Mouse (Mus musculus): ENCODE data around the gene 3110040N11Rik. TPM values are rescaled to one million over a fixed set of nuclear protein-coding genes. Genes with fewer than 3 reads are reported as not detected.

3110040N11Rik gene
- polyA plus RNA-seq, 1 experiment from 2014 or later, result 36.8 TPM

DNA sequence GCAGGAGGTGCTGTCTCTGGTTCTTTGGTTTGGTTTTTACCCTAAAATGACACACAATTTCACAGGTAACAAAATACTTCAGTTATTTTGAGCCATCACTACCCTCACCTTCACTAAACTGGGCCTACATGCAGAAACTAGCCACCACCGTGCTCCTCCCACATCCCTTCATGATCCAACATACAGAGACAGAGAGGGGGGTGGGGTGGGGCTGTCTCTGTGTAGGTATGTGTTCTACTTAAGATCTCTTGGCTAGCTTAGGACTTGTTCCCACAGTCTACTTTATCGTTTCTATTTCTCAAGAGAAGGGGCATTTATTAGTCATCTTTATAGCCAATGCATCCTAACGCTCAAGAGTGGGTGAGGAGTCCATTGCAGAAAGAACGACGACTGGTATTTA, 742 bp downstream of the 3110040N11Rik start:
- ATAC-seq (ENCODE audit: insufficient number of reproducible peaks, low FRiP score), result peak; percentile 59; the same call in 1 of the 2 replicates
- H3K27ac ChIP-seq (ENCODE audit: poor library complexity, severe bottlenecking), result peak overlapping the region; percentile 97
- H3K36me3 ChIP-seq, result peaks cover 39% of the 10 kb centered on the region
- H3K27me3 ChIP-seq (replicated peaks), result no peaks in the 10 kb centered on the region
- H3K4me3 ChIP-seq, result peak overlapping the region; percentile 67
- peaks cover 12% of the 10 kb centered on the region for H3K4me1 ChIP-seq (replicated peaks)
- peak overlapping the region; percentile 77 for H3K4me2 ChIP-seq
- peak overlapping the region; percentile 80 for H3K9ac ChIP-seq
- 6% methylated on average over 5 of the region's 5 CpGs for WGBS
- H3K9me3 ChIP-seq (replicated peaks), result no peaks in the 10 kb centered on the region

DNA sequence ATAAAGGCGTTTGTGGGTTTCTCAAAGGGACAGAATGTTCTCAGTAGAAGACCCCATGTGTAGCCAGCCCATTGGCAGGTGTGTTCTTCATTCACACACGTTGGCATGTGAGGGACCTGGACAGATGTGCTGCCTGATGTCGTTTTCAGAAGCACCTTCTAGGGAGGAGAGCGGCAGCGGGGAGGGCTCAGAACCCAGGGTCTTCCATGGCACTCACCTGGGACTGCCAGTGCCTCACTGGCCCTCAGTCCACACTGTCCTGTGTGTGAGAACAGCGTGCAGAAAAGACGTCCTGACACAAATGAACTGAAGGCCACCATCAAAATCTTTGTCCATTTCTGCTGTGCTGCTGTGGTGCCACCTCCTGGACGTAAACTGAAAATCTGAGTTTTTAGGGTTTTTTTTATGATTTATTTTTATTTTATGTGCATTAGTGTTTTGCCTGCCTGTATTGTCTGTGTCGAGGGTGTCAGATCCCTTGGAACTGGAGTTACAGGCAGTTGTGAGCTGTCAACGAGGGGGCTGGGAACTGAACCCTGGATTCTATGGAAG, 11.5 kb downstream of the 3110040N11Rik start:
- Histone ChIP-seq H3K4me3 (no peak overlapping the region), H3K9me3 (replicated peaks) (peaks cover 10% of the 10 kb centered on the region), H3K9ac (no peak overlapping the region), H3K27me3 (replicated peaks) (no peaks in the 10 kb centered on the region), H3K4me1 (replicated peaks) (0 out of 2 replicates have a peak, but pooled peaks cover 5% of the 10 kb centered on the region), H3K36me3 (peaks cover 41% of the 10 kb centered on the region), H3K4me2 (no peak overlapping the region), H3K27ac (ENCODE audit: poor library complexity, severe bottlenecking) (no peak overlapping the region)
- 72% methylated on average over 10 of the region's 10 CpGs for WGBS
- ATAC-seq (ENCODE audit: insufficient number of reproducible peaks, low FRiP score), result no peak

- Histone ChIP-seq H3K27me3 (replicated peaks) (no peaks in the 10 kb centered on the region), H3K4me2 (no peak overlapping the region), H3K9me3 (replicated peaks) (peaks cover under 1% of the 10 kb centered on the region), H3K4me1 (replicated peaks) (0 out of 2 replicates have a peak, but pooled peaks cover 9% of the 10 kb centered on the region), H3K36me3 (peaks cover 22% of the 10 kb centered on the region), H3K27ac (ENCODE audit: poor library complexity, severe bottlenecking) (no peak overlapping the region), H3K4me3 (no peak overlapping the region), H3K9ac (no peak overlapping the region)
- 77% methylated on average over 5 of the region's 5 CpGs for WGBS
- ATAC-seq (ENCODE audit: insufficient number of reproducible peaks, low FRiP score), result no peak
These were observed 14.0 kb downstream of the 3110040N11Rik start for GRCm38 (mm10) chr7:81775325-81775724.

DNA sequence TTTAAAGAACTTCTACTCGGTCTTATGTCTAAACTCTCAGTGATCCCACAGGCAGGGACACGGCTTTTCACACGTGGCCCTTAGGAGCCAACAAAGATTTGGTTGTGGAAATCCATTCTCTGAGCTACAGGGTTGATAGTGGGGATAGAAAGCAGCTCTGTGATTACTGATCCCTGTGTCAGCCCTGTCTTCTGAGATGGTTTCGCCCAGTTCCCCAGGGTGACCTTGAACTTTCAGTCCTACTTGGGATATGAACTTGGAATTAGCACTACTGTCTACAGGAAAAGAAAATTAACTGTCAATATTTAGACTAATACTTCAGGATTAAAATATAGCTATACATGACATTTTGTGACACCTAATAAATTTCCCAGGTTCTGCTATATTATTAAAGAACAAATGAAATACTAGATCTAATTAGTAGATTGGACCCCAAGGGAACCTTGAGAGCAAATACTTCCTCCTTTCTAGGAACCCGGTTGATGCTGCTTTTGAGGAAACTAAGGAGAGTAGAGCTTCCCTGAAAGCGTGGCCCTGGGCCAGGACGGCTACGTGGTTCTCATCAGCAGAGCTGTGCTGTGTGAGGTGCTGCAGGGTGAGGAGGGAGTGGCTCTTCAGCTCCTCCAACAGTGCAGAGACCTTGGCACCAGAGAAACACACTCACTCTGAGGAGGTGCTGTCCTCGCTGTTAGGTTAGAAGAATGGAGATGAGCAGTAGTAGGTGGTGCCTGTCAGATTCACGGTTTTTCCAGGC, 16.3 kb downstream of the 3110040N11Rik start:
- Histone ChIP-seq H3K4me3 (no peak overlapping the region), H3K9me3 (replicated peaks) (no peaks in the 10 kb centered on the region), H3K9ac (no peak overlapping the region), H3K27me3 (replicated peaks) (no peaks in the 10 kb centered on the region), H3K4me2 (no peak overlapping the region), H3K27ac (ENCODE audit: poor library complexity, severe bottlenecking) (no peak overlapping the region), H3K4me1 (replicated peaks) (0 out of 2 replicates have a peak, but pooled peaks cover 9% of the 10 kb centered on the region), H3K36me3 (peaks cover 4% of the 10 kb centered on the region; the same call in 1 of the 2 replicates)
- 67% methylated on average over 10 of the region's 10 CpGs for WGBS
- no peak for ATAC-seq (ENCODE audit: insufficient number of reproducible peaks, low FRiP score)

DNA sequence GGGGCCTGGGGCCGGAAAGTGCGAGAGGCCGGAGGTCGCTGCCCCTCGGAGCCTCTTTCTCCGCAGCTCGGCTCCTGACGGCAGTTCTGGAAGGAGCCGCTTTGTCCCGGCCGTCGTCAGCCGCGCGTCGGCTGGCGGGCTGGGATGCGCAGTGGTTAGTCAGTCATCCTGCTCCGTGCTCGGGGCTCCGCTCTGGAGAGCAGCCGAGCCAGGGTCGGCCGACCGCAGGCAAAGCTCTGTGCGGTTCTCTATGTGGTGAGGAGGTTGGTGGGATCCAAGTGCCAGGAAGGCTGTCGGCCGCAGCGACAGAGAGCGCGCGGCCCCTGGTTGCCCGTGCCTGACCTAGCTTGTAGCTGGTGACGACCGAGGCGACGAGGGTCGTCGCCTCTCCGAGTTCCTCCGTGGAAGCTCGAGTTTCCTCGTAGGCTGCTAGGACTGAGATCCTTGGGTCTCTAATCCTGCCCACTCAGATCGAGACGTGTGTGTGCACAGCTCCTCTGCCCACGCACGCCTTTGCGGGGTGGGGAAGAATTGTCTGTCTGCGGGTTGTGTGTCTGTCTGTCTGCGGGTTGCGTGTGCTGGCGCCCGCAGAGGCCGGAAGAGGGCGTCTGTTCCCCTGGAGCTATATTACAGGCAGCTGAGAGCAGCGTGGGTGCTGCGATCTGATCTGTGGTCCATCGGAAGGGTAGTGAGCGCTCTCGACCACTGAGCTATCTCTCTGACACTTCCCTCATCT, 26.0 kb downstream of the 3110040N11Rik start:
- Histone ChIP-seq H3K4me2 (peak overlapping the region; percentile 98), H3K27ac (ENCODE audit: poor library complexity, severe bottlenecking) (peak overlapping the region; percentile 85), H3K27me3 (replicated peaks) (no peaks in the 10 kb centered on the region), H3K4me3 (peak overlapping the region; percentile 93), H3K36me3 (no peaks in the 10 kb centered on the region), H3K9ac (peak overlapping the region; percentile 90), H3K4me1 (replicated peaks) (peaks cover 9% of the 10 kb centered on the region), H3K9me3 (replicated peaks) (no peaks in the 10 kb centered on the region)
- WGBS, result 2% methylated on average over 60 of the region's 60 CpGs
- ATAC-seq (ENCODE audit: insufficient number of reproducible peaks, low FRiP score), result peak; percentile 70

GRCm38 (mm10) chr7:81762180-81763109, 26.8 kb downstream of the 3110040N11Rik start, which contains the start of gene Ramac:
TSS of gene Ramac (plus strand) at chr7:81762925.
- Histone ChIP-seq H3K4me3 (peak within 1 kb of the TSS; percentile 93), H3K4me2 (peak within 1 kb of the TSS; percentile 98), H3K27me3 (replicated peaks) (no peaks in the 10 kb centered on the region), H3K27ac (ENCODE audit: poor library complexity, severe bottlenecking) (peak within 1 kb of the TSS; percentile 85), H3K9me3 (replicated peaks) (no peaks in the 10 kb centered on the region), H3K9ac (peak within 1 kb of the TSS; percentile 90), H3K36me3 (no peaks in the 10 kb centered on the region), H3K4me1 (replicated peaks) (peaks cover 9% of the 10 kb centered on the region)
- peak; percentile 96 for ATAC-seq (ENCODE audit: insufficient number of reproducible peaks, low FRiP score)
- WGBS, result under 1% methylated on average over 56 of the region's 56 CpGs

DNA sequence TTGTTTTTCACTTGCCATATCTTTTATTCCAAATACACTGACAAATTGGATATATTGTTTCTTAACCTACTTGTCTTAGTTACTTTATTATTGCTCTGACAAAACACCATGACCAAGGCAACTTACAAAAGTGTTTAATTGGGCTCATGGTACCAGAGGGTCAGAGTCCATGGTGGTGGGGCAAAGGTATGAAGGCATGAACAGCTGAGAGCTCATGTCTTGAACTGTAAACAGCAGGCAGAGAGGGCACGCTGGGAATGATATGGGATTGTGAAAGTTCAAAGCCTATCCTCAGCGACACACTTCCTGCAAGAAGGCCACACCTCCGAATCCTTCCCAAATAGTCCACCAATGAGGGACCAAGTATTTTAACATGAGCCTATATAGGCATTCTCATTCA, 41.3 kb downstream of the 3110040N11Rik start:
- Histone ChIP-seq H3K4me3 (no peak overlapping the region), H3K9me3 (replicated peaks) (0 out of 2 replicates have a peak, but pooled peaks cover 2% of the 10 kb centered on the region), H3K36me3 (no peaks in the 10 kb centered on the region), H3K4me2 (no peak overlapping the region), H3K4me1 (replicated peaks) (0 out of 2 replicates have a peak, but pooled peaks cover 2% of the 10 kb centered on the region), H3K27ac (ENCODE audit: poor library complexity, severe bottlenecking) (no peak overlapping the region), H3K9ac (no peak overlapping the region), H3K27me3 (replicated peaks) (no peaks in the 10 kb centered on the region)
- ATAC-seq (ENCODE audit: insufficient number of reproducible peaks, low FRiP score), result no peak
- 86% methylated on average over 3 of the region's 3 CpGs for WGBS

- WGBS, result 56% methylated on average over 4 of the region's 4 CpGs
- ATAC-seq (ENCODE audit: insufficient number of reproducible peaks, low FRiP score), result no peak
- no peaks in the 10 kb centered on the region for H3K27me3 ChIP-seq (replicated peaks)
These were observed 45.1 kb downstream of the 3110040N11Rik start for GRCm38 (mm10) chr7:81744145-81744544.

GRCm38 (mm10) chr7:81740010-81740409, 49.3 kb downstream of the 3110040N11Rik start:
- Histone ChIP-seq H3K36me3 (no peaks in the 10 kb centered on the region), H3K4me2 (no peak overlapping the region), H3K4me1 (replicated peaks) (0 out of 2 replicates have a peak, but pooled peaks cover 5% of the 10 kb centered on the region), H3K27ac (ENCODE audit: poor library complexity, severe bottlenecking) (no peak overlapping the region), H3K9ac (no peak overlapping the region), H3K9me3 (replicated peaks) (0 out of 2 replicates have a peak, but pooled peaks cover 2% of the 10 kb centered on the region), H3K4me3 (no peak overlapping the region), H3K27me3 (replicated peaks) (no peaks in the 10 kb centered on the region)
- ATAC-seq (ENCODE audit: insufficient number of reproducible peaks, low FRiP score), result no peak
- 83% methylated on average over 7 of the region's 7 CpGs for WGBS

More at GRCm38 (mm10) chr7:81744145-81744544, 45.1 kb downstream of the 3110040N11Rik start:
- 0 out of 2 replicates have a peak, but pooled peaks cover 5% of the 10 kb centered on the region for H3K4me1 ChIP-seq (replicated peaks)
- H3K4me2 ChIP-seq, result no peak overlapping the region
- H3K36me3 ChIP-seq, result no peaks in the 10 kb centered on the region
- no peak overlapping the region for H3K4me3 ChIP-seq
- 0 out of 2 replicates have a peak, but pooled peaks cover 5% of the 10 kb centered on the region for H3K9me3 ChIP-seq (replicated peaks)
- H3K9ac ChIP-seq, result no peak overlapping the region
- no peak overlapping the region; the same call in 1 of the 2 replicates for H3K27ac ChIP-seq (ENCODE audit: poor library complexity, severe bottlenecking)

DNA sequence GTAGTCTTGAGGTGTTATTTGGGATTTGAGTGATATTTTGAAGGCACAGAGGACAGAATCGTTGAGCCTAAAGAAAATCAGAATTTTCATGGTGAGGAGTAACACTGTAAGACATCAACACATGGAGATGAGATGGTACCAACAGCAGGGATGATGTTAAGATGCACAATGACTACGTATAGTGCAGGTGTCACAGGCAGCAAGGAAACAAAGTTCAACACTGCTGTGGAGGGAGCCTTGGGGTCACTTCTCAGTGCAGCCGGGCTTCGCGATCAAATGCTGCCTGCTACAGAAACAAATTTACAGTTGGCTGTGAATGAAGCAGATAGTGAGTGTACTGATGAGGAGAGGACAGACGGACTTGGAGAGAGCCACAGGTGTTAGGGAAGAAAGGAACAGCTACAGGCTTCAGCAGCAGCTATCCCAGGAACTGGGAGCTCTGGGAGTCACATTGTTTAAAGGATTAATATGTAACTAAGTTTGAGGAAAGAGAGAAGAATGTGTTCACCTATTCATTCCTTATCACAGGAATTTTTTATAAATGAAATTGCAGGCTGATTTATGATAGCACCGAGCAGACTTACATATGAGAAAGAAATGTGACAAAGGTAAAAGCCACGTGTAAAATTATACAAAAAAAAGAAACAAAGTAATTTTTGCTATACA, 50.4 kb downstream of the 3110040N11Rik start:
- 0 out of 2 replicates have a peak, but pooled peaks cover 2% of the 10 kb centered on the region for H3K9me3 ChIP-seq (replicated peaks)
- H3K4me1 ChIP-seq (replicated peaks), result 0 out of 2 replicates have a peak, but pooled peaks cover 5% of the 10 kb centered on the region
- H3K4me3 ChIP-seq, result no peak overlapping the region
- H3K9ac ChIP-seq, result no peak overlapping the region
- no peaks in the 10 kb centered on the region for H3K27me3 ChIP-seq (replicated peaks)
- no peak for ATAC-seq (ENCODE audit: insufficient number of reproducible peaks, low FRiP score)
- WGBS, result 67% methylated on average over 8 of the region's 8 CpGs
- no peak overlapping the region for H3K27ac ChIP-seq (ENCODE audit: poor library complexity, severe bottlenecking)
- H3K36me3 ChIP-seq, result no peaks in the 10 kb centered on the region
- H3K4me2 ChIP-seq, result no peak overlapping the region
